Mouse (Mus musculus) liver, embryonic 16.5 days (tissue): ENCODE measurements around the gene Tmem204. TPM values are rescaled to one million over a fixed set of nuclear protein-coding genes. Genes with fewer than 3 reads are reported as not detected.
A peak's percentile ranks its signal among the peaks of the same experiment; 100 is the strongest.
"Not testable (repeated sequence)": the region's sequence is repeated elsewhere in the genome, so short reads cannot be mapped to it uniquely, and the experiment has no call there.

ENCODE experiments used
- ATAC-seq: fragments of 200-750 bp; cut with Nextera tagmentation; 2 replicates; pipeline ENCODE4 v1.8.0; 2017; ENCODE audit warnings: low read depth, mild to moderate bottlenecking, moderate number of reproducible peaks, moderate library complexity
- H3K27ac ChIP-seq: fragments of 300-500 bp; sonication (generic); 2 replicates; pipeline ENCODE4 v1.5.1; 2014; ENCODE audit warnings: mild to moderate bottlenecking, low read length
- H3K27me3 ChIP-seq: fragments of 300-500 bp; sonication (generic); 2 replicates; pipeline ENCODE4 v1.6.1; 2014; ENCODE audit warnings: low read depth, low read length, mixed read lengths; ENCODE audit not compliant: control insufficient read depth, insufficient read depth
- H3K36me3 ChIP-seq: fragments of 300-500 bp; sonication (generic); 2 replicates; pipeline ENCODE4 v1.6.1; 2014; ENCODE audit warnings: mild to moderate bottlenecking; ENCODE audit not compliant: control insufficient read depth, insufficient read depth
- H3K4me1 ChIP-seq: fragments of 300-500 bp; sonication (generic); 2 replicates; pipeline ENCODE4 v1.6.1; 2014; ENCODE audit warnings: low read depth, low read length, mixed read lengths; ENCODE audit not compliant: control insufficient read depth
- H3K4me2 ChIP-seq: fragments of 300-500 bp; sonication (generic); 2 replicates; pipeline ENCODE4 v1.6.1; 2014; ENCODE audit warnings: low read depth, low read length, mixed read lengths
- H3K4me3 ChIP-seq: fragments of 300-500 bp; sonication (generic); 2 replicates; pipeline ENCODE4 v1.5.1; 2014; ENCODE audit warnings: low read depth, mild to moderate bottlenecking, low read length
- H3K9ac ChIP-seq: fragments of 300-500 bp; sonication (generic); 2 replicates; pipeline ENCODE4 v1.6.1; 2014; ENCODE audit warnings: low read depth, low read length
- H3K9me3 ChIP-seq: fragments of 300-500 bp; sonication (generic); replicated peaks from 2 replicates; pipeline ENCODE4 v1.6.1; 2016; ENCODE audit warnings: low read length; ENCODE audit not compliant: control insufficient read depth
- WGBS: fragments of 180-500 bp; shearing (Covaris S2); extraction: QIAGEN DNeasy Blood & Tissue Kit; methylation state at CpG from one replicate; pipeline ENCODE4 v1.1.7; 2014; ENCODE audit not compliant: insufficient replicate concordance; 5-methylcytosine and 5-hydroxymethylcytosine counted together
- polyA plus RNA-seq: library from polyadenylated mRNA; unstranded; fragments of >200 nt; fragmentation: Nextera tagmentation; extraction: Ambion mirVana; gene quantifications from 2 replicates; pipeline ENCODE4 v1.2.1, GENCODE M21; 2015

Gene Tmem204
- polyA plus RNA-seq: 6.2 and 7.3 TPM in 2 replicates

GRCm38 (mm10) chr17:25083444-25083931 is at the start of gene Tmem204:
Gene Tmem204, minus strand, starts transcription at chr17:25083591.
- Histone ChIP-seq H3K9me3 (no peaks in the 10 kb centered on the region), H3K27me3 (no peaks in the 10 kb centered on the region), H3K4me3 (no peak within 1 kb of the TSS), H3K4me2 (no peak within 1 kb of the TSS), H3K4me1 (peaks cover 35% of the 10 kb centered on the region), H3K27ac (peak within 1 kb of the TSS; percentile 73), H3K36me3 (no peaks in the 10 kb centered on the region), H3K9ac (no peak within 1 kb of the TSS)
- ATAC-seq: peak; percentile 11; the same call in 1 of the 2 replicates
- WGBS: 61% methylated on average over 7 of the region's 7 CpGs

GRCm38 (mm10) chr17:25130060-25130459 is 46.7 kb upstream of the Tmem204 start:
- Histone ChIP-seq H3K36me3 (no peaks in the 10 kb centered on the region), H3K9ac (no peak overlapping the region), H3K4me2 (no peak overlapping the region), H3K27me3 (no peaks in the 10 kb centered on the region), H3K4me3 (no peak overlapping the region), H3K27ac (no peak overlapping the region), H3K9me3 (no peaks in the 10 kb centered on the region), H3K4me1 (peaks cover 44% of the 10 kb centered on the region)
- no peak for ATAC-seq
- WGBS: 88% methylated on average over 1 of the region's 1 CpGs

- 28% methylated on average over 9 of the region's 9 CpGs for WGBS
- Histone ChIP-seq H3K27ac (peak overlapping the region; percentile 91), H3K4me2 (peak overlapping the region; percentile 44)
These were observed 44.3 kb upstream of the Tmem204 start for GRCm38 (mm10) chr17:25127681-25128080.

GRCm38 (mm10) chr17:25127079-25127478 is 43.7 kb upstream of the Tmem204 start:
- H3K27ac ChIP-seq: peak overlapping the region; percentile 91
- H3K27me3 ChIP-seq: no peaks in the 10 kb centered on the region
- 12% methylated on average over 8 of the region's 8 CpGs for WGBS
- no peaks in the 10 kb centered on the region for H3K9me3 ChIP-seq
- peak; percentile 86 for ATAC-seq
- H3K4me3 ChIP-seq: peak overlapping the region; percentile 13
- H3K36me3 ChIP-seq: no peaks in the 10 kb centered on the region
- H3K9ac ChIP-seq: peak overlapping the region; percentile 34
- H3K4me1 ChIP-seq: peaks cover 33% of the 10 kb centered on the region
- H3K4me2 ChIP-seq: peak overlapping the region; percentile 44

More at GRCm38 (mm10) chr17:25127681-25128080, 44.3 kb upstream of the Tmem204 start:
- H3K36me3 ChIP-seq: no peaks in the 10 kb centered on the region
- H3K9ac ChIP-seq: peak overlapping the region; percentile 34
- H3K4me1 ChIP-seq: peaks cover 33% of the 10 kb centered on the region
- peak; percentile 54 for ATAC-seq
- no peaks in the 10 kb centered on the region for H3K9me3 ChIP-seq
- H3K4me3 ChIP-seq: no peak overlapping the region; the same call in none of the 2 replicates
- no peaks in the 10 kb centered on the region for H3K27me3 ChIP-seq

GRCm38 (mm10) chr17:25125442-25126060 is 42.2 kb upstream of the Tmem204 start:
- 45% methylated on average over 3 of the region's 3 CpGs for WGBS
- not testable (repeated sequence) for H3K4me3 ChIP-seq, H3K4me2 ChIP-seq, H3K36me3 ChIP-seq, H3K27me3 ChIP-seq, H3K9me3 ChIP-seq, H3K9ac ChIP-seq
- Histone ChIP-seq H3K27ac (peak overlapping the region; percentile 59; the same call in 1 of the 2 replicates), H3K4me1 (peaks cover 33% of the 10 kb centered on the region)
- ATAC-seq: 0 out of 2 replicates have a peak, but pooled peaks have one; percentile 35

GRCm38 (mm10) chr17:25123979-25124378 is 40.6 kb upstream of the Tmem204 start:
- Histone ChIP-seq H3K27ac (no peak overlapping the region), H3K36me3 (no peaks in the 10 kb centered on the region), H3K4me3 (no peak overlapping the region), H3K27me3 (no peaks in the 10 kb centered on the region), H3K4me2 (no peak overlapping the region), H3K9ac (no peak overlapping the region), H3K4me1 (peaks cover 37% of the 10 kb centered on the region), H3K9me3 (no peaks in the 10 kb centered on the region)
- ATAC-seq: no peak
- WGBS: 23% methylated on average over 7 of the region's 7 CpGs

- no peaks in the 10 kb centered on the region for H3K9me3 ChIP-seq
- 13% methylated on average over 3 of the region's 3 CpGs for WGBS
- H3K9ac ChIP-seq: no peak within 1 kb of the TSS
- no peaks in the 10 kb centered on the region for H3K27me3 ChIP-seq
- H3K27ac ChIP-seq: no peak within 1 kb of the TSS
- H3K36me3 ChIP-seq: no peaks in the 10 kb centered on the region
- H3K4me3 ChIP-seq: no peak within 1 kb of the TSS
- no peak within 1 kb of the TSS for H3K4me2 ChIP-seq
- H3K4me1 ChIP-seq: peaks cover 17% of the 10 kb centered on the region
- ATAC-seq: no peak
These were observed 37.0 kb upstream of the Tmem204 start, which contains the start of gene Ptx4 for GRCm38 (mm10) chr17:25120406-25120805. Gene Ptx4, plus strand, starts transcription at chr17:25120760.

- no peak for ATAC-seq
- no peak overlapping the region for H3K27ac ChIP-seq
- H3K36me3 ChIP-seq: no peaks in the 10 kb centered on the region
- H3K4me3 ChIP-seq: no peak overlapping the region
- no peaks in the 10 kb centered on the region for H3K27me3 ChIP-seq
- H3K4me2 ChIP-seq: no peak overlapping the region
- WGBS: 27% methylated on average over 4 of the region's 4 CpGs
- H3K9me3 ChIP-seq: no peaks in the 10 kb centered on the region
- no peak overlapping the region for H3K9ac ChIP-seq
- H3K4me1 ChIP-seq: peaks cover 21% of the 10 kb centered on the region
These were observed 33.9 kb upstream of the Tmem204 start for GRCm38 (mm10) chr17:25117263-25117662.

- Histone ChIP-seq H3K4me1 (peaks cover 21% of the 10 kb centered on the region), H3K4me2 (peak within 1 kb of the TSS; percentile 100), H3K27ac (peak within 1 kb of the TSS; percentile 81), H3K9ac (peak within 1 kb of the TSS; percentile 71), H3K36me3 (no peaks in the 10 kb centered on the region), H3K4me3 (peak within 1 kb of the TSS; percentile 75), H3K9me3 (no peaks in the 10 kb centered on the region), H3K27me3 (no peaks in the 10 kb centered on the region)
- 3% methylated on average over 40 of the region's 40 CpGs for whole genome bisulfite sequencing
- ATAC-seq: peak; percentile 91
These were observed 32.5 kb upstream of the Tmem204 start, which contains the start of gene Telo2 for GRCm38 (mm10) chr17:25115664-25116432. Gene Telo2, minus strand, starts transcription at chr17:25115967.
